Mouse (Mus musculus) hindlimb bud, embryonic 11.5 days (tissue): Measurements from ENCODE around the gene Abhd17a.
A peak's percentile ranks its signal among the peaks of the same experiment; 100 is the strongest.
"Not testable (repeated sequence)": the region's sequence is repeated elsewhere in the genome, so short reads cannot be mapped to it uniquely, and the experiment has no call there.

ENCODE experiments used
- DNase-seq: peaks from one replicate; pipeline ENCODE4 v3.0.0-alpha.2; 2012; ENCODE audit warnings: low read depth, low spot score; ENCODE audit errors: extremely low spot score

Abhd17a gene

GRCm38 (mm10) chr10:80609269-80609924 is 19.3 kb upstream of the Abhd17a start:
- DNase-seq, result no peak

- DNase-seq, result no peak
Measured at GRCm38 (mm10) chr10:80608435-80608834, 18.3 kb upstream of the Abhd17a start.

- DNase-seq, result no peak
Measured at GRCm38 (mm10) chr10:80606737-80607350, 16.7 kb upstream of the Abhd17a start.

- no peak for DNase-seq
Measured at GRCm38 (mm10) chr10:80606306-80606705, 16.2 kb upstream of the Abhd17a start.

GRCm38 (mm10) chr10:80605721-80606120 is 15.6 kb upstream of the Abhd17a start, which contains the start of gene Gm49322:
Gm49322 (plus strand) TSS chr10:80606021.
- not testable (repeated sequence) for DNase-seq

- DNase-seq, result no peak
Measured at GRCm38 (mm10) chr10:80604988-80605387, 14.8 kb upstream of the Abhd17a start.

- DNase-seq, result no peak
Measured at GRCm38 (mm10) chr10:80604001-80604509, 13.9 kb upstream of the Abhd17a start.

GRCm38 (mm10) chr10:80603364-80603763 is 13.2 kb upstream of the Abhd17a start:
- no peak for DNase-seq

GRCm38 (mm10) chr10:80602698-80603325 is 12.7 kb upstream of the Abhd17a start, which contains the start of the genes Scamp4 and Adat3:
Scamp4 (plus strand) TSS chr10:80602872.
Adat3 (plus strand) TSS chr10:80602880.
- peak; percentile 64 for DNase-seq

- DNase-seq, result no peak
Measured at GRCm38 (mm10) chr10:80596318-80596717, 6.2 kb upstream of the Abhd17a start.

- DNase-seq, result no peak
Measured at GRCm38 (mm10) chr10:80589127-80589878, 838 bp downstream of the Abhd17a start.

GRCm38 (mm10) chr10:80587305-80587657 is 2.9 kb downstream of the Abhd17a start:
- no peak for DNase-seq

GRCm38 (mm10) chr10:80586407-80587304 is 3.5 kb downstream of the Abhd17a start:
- DNase-seq, result no peak

GRCm38 (mm10) chr10:80585581-80585980 is 4.6 kb downstream of the Abhd17a start:
- DNase-seq, result no peak

GRCm38 (mm10) chr10:80584642-80585552 is 5.2 kb downstream of the Abhd17a start:
- DNase-seq, result no peak

GRCm38 (mm10) chr10:80584045-80584488 is 6.1 kb downstream of the Abhd17a start:
- no peak for DNase-seq

- no peak for DNase-seq
Measured at GRCm38 (mm10) chr10:80583047-80583446, 7.1 kb downstream of the Abhd17a start.

- no peak for DNase-seq
Measured at GRCm38 (mm10) chr10:80578911-80579310, 11.2 kb downstream of the Abhd17a start.

- no peak for DNase-seq
Measured at GRCm38 (mm10) chr10:80578131-80578750, 11.9 kb downstream of the Abhd17a start.
